Mouse (Mus musculus) cerebellum, adult 2 months (tissue): Measurements from ENCODE around the gene BC049352. TPM values are rescaled to one million over a fixed set of nuclear protein-coding genes. Genes with fewer than 3 reads are reported as not detected.

ENCODE experiments used
- DNase-seq, 2 experiments: peaks; one replicate each; pipeline ENCODE4 v3.0.0; 2021
- H3K27ac ChIP-seq: fragments of 200-500 bp; 2 replicates; pipeline ENCODE4 v1.5.1; 2012; ENCODE audit warnings: low read length, control low read depth, inconsistent platforms; ENCODE audit not compliant: insufficient read depth
- H3K27me3 ChIP-seq: fragments of 200-500 bp; 2 replicates; pipeline ENCODE4 v1.6.1; 2012; ENCODE audit warnings: inconsistent platforms, mild to moderate bottlenecking, low read length, moderate library complexity; ENCODE audit not compliant: control insufficient read depth, insufficient read depth
- H3K4me1 ChIP-seq: fragments of 200-500 bp; 2 replicates; pipeline ENCODE4 v1.6.1; 2011; ENCODE audit warnings: low read length; ENCODE audit not compliant: control insufficient read depth, insufficient read depth
- H3K4me3 ChIP-seq: fragments of 200-500 bp; replicated peaks from 2 replicates; pipeline ENCODE3; 2011; ENCODE audit warnings: mild to moderate bottlenecking, low read depth, low read length, control low read depth; ENCODE audit not compliant: insufficient read depth
- CTCF ChIP-seq: fragments of 200-500 bp; IDR thresholded peaks from 2 replicates; pipeline ENCODE4 v1.5.1; 2011; ENCODE audit warnings: low read depth, mild to moderate bottlenecking, control low read depth, low read length, moderate library complexity, borderline replicate concordance; ENCODE audit not compliant: insufficient read depth
- POLR2A ChIP-seq: fragments of 200-500 bp; IDR thresholded peaks from 2 replicates; pipeline ENCODE4 v1.6.1; 2011; ENCODE audit warnings: low read length, control low read depth, borderline replicate concordance; ENCODE audit not compliant: insufficient read depth
- WGBS: fragments of 180-500 bp; shearing (Covaris S2); methylation state at CpG from one replicate; pipeline ENCODE4 v1.1.7; 2018; 5-methylcytosine and 5-hydroxymethylcytosine counted together
- polyA plus RNA-seq: library from polyadenylated mRNA; depleted of rRNA; stranded (reverse); fragments of >200 nt; gene quantifications from 2 replicates; pipeline ENCODE4 v1.2.3, GENCODE M21; 2012

The BC049352 gene
- polyA plus RNA-seq, 1 experiment, result 2.8 TPM

DNA sequence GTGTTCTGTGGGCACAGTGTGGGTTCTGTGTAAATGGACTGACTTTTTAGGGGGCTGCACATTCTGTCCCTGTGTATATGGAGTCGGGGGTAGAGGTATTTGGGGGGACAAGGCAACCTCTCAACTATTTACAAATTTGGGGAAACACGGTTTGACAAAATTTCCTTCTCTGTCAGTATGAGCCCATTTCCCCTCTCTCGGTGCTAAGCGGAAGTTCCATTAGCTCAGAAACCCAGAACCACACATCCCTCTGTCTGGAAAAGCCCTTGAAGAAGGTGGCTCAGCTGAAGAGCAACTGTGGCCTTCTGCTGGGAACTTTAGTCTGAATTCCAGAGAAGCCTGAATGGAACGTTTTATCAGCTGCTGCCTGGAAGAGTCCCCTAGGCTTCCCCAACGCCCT is 70.6 kb downstream of the BC049352 start:
- H3K27ac ChIP-seq, result no peak overlapping the region
- H3K4me3 ChIP-seq, result no peak overlapping the region
- DNase-seq, result no peak
- peaks cover 15% of the 10 kb centered on the region for H3K4me1 ChIP-seq
- H3K27me3 ChIP-seq, result no peaks in the 10 kb centered on the region
- 88% methylated on average over 6 of the region's 6 CpGs for WGBS
- TF ChIP-seq POLR2A (no peak), CTCF (no peak)

DNA sequence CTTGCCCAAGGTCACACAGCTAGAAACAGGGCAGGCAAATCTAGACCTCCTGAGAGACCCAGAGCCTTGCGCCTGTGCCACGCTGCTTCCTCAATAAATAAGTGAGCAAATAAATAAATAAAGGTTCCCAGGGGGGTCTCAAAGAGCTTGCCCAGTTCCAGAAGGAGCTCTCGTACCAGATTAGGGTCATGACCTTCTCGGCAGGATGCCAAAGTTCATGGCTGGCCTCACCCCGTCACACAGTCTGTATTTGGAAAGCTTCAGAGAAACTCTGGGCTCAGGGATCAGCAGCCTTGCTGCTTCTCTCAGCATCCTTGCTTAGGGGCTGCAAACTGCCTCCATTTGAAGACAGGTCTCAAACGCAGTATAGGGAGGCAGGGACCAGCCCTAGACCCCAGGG is 72.2 kb downstream of the BC049352 start:
- H3K27ac ChIP-seq, result no peak overlapping the region
- WGBS, result 64% methylated on average over 6 of the region's 6 CpGs
- H3K4me1 ChIP-seq, result peaks cover 15% of the 10 kb centered on the region
- DNase-seq, result no peak
- H3K27me3 ChIP-seq, result no peaks in the 10 kb centered on the region
- H3K4me3 ChIP-seq, result no peak overlapping the region
- TF ChIP-seq CTCF, result no peak
- no peak for TF ChIP-seq POLR2A

DNA sequence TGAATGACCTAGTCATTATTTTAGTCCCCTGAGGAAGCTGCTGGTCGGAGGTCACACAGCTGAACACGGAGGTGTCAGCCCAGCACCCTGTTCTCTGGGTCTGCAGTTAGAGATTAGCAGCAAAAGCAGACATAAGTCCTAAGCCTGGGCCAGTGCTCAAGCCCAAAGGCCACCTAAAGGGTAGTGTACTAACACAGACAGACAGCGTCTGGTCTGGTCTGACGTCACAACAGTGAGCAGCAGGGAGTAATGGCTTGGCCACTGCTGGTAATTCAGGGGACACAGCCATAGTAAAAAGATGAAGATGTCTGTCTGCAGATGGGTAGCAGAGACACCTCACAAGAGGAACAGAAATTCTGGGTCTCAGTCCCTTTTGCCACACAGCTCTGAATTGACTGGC is 72.8 kb downstream of the BC049352 start:
- Histone ChIP-seq H3K27ac (no peak overlapping the region), H3K4me3 (no peak overlapping the region), H3K4me1 (peaks cover 15% of the 10 kb centered on the region), H3K27me3 (no peaks in the 10 kb centered on the region)
- peak in 1 of 2 experiments; percentile 29 for DNase-seq
- TF ChIP-seq POLR2A (no peak), CTCF (no peak)
- WGBS, result 21% methylated on average over 4 of the region's 4 CpGs

GRCm38 (mm10) chr9:45255431-45255830 is 73.6 kb downstream of the BC049352 start:
- no peak for DNase-seq
- Histone ChIP-seq H3K27me3 (no peaks in the 10 kb centered on the region), H3K4me3 (no peak overlapping the region), H3K27ac (no peak overlapping the region), H3K4me1 (peaks cover 15% of the 10 kb centered on the region)
- TF ChIP-seq CTCF (no peak), POLR2A (no peak)
- 93% methylated on average over 4 of the region's 4 CpGs for WGBS

DNA sequence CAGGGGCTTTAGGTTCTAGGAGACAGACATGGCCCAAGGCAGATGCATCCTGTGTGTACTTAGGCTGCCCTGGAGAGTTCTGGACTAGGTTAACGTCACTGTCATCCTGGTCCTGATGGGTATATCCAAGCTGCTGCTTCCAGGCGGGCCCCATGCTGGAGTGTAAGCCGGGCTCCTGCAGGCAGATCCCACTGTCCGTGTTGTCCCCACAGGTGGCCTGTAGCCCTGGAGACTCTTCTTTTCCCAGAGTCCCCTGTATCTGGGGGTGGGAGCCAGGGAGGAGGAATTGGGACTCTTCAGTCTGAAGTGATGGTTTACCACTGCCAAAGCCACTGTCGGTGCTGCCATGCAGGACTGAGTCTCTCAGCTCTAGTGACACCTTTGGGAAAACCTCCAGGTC is 74.2 kb downstream of the BC049352 start:
- no peak overlapping the region for H3K4me3 ChIP-seq
- H3K27me3 ChIP-seq, result no peaks in the 10 kb centered on the region
- DNase-seq, result no peak
- 72% methylated on average over 5 of the region's 5 CpGs for WGBS
- TF ChIP-seq POLR2A (no peak), CTCF (no peak)
- no peak overlapping the region for H3K27ac ChIP-seq
- H3K4me1 ChIP-seq, result peaks cover 15% of the 10 kb centered on the region

GRCm38 (mm10) chr9:45259065-45259464 is 77.3 kb downstream of the BC049352 start:
- Histone ChIP-seq H3K4me1 (peaks cover 23% of the 10 kb centered on the region), H3K4me3 (no peak overlapping the region), H3K27ac (no peak overlapping the region), H3K27me3 (no peaks in the 10 kb centered on the region)
- TF ChIP-seq POLR2A, result no peak
- WGBS, result 89% methylated on average over 13 of the region's 13 CpGs
- DNase-seq, result no peak

DNA sequence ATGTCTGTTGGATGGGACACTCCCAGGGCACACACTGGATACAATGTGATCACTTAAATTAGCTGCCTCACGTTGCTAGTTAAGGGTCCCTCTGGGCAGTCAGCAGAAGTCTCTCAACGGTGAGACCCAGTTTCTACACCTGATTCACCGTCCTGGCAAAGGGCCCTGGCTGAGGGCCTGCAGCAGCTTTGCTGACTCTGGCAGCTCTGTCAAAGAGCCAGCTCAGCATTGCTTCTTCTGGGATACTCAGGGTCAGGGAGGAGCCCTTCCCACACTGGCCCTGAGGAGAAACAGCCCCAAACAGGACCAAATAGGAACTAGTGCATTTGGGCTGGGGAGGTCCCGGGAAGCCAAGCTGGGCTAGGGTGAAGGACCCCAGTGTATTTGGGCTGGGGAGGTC is 79.7 kb downstream of the BC049352 start:
- WGBS, result 14% methylated on average over 4 of the region's 4 CpGs
- H3K27me3 ChIP-seq, result no peaks in the 10 kb centered on the region
- TF ChIP-seq CTCF, result no peak
- TF ChIP-seq POLR2A, result no peak
- no peak overlapping the region for H3K4me3 ChIP-seq
- H3K4me1 ChIP-seq, result peaks cover 8% of the 10 kb centered on the region; the same call in 1 of the 2 replicates
- peak overlapping the region; percentile 14; the same call in 1 of the 2 replicates for H3K27ac ChIP-seq
- DNase-seq, result peak; percentile 90 to 95

DNA sequence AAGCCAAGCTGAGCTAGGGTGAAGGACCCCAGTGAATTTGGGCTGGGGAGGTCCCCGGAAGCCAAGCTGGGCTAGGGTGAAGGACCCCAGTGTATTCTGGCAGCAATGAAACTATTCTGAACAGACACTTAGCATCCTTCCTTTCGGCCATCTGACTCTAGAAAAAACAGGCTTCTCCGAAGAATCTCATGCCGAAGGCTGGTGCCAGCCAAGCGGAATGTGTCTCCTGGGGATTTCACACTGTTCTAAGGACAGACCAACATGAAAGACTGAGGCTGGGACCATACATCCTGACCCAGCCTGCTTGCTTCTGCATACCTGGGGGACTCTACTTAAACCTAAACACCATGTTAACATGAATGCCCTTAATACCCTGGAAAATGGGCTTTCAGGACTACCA is 80.1 kb downstream of the BC049352 start:
- H3K4me3 ChIP-seq, result no peak overlapping the region
- 28% methylated on average over 5 of the region's 5 CpGs for WGBS
- H3K4me1 ChIP-seq, result peaks cover 8% of the 10 kb centered on the region; the same call in 1 of the 2 replicates
- H3K27me3 ChIP-seq, result no peaks in the 10 kb centered on the region
- H3K27ac ChIP-seq, result peak overlapping the region; percentile 14; the same call in 1 of the 2 replicates
- TF ChIP-seq CTCF (no peak), POLR2A (no peak)
- DNase-seq, result peak; percentile 47 to 48

DNA sequence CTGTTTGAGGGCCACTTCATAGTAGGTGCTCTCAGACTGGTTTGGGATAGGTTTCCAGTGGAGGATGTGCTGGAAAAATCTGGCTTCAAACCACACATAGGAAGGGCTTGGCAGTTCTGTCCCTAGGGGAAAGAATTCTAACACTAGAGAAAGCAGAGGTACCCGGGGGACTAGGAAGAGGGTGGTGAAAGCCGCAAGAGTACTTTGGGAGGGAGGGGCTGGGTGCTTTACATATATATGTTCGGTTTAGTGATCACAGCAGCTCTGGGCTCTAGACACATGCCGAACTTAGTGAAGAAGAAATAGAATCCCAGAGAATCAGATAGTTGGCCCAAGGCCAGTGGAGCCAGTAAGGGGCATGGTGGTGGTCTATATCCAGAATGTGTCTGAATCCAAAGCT is 85.3 kb downstream of the BC049352 start:
- no peak for DNase-seq
- H3K4me3 ChIP-seq, result no peak overlapping the region
- 83% methylated on average over 4 of the region's 4 CpGs for WGBS
- H3K27ac ChIP-seq, result no peak overlapping the region
- H3K4me1 ChIP-seq, result peaks cover 15% of the 10 kb centered on the region
- no peaks in the 10 kb centered on the region for H3K27me3 ChIP-seq
- TF ChIP-seq POLR2A, result no peak
- TF ChIP-seq CTCF, result no peak
